Mouse (Mus musculus): ENCODE measurements at regions not wholly inside any gene's neighbourhood (a gene's known extent, or its start where the extent isn't known, plus 50 kb on each side); places are given as distances from the start of the nearest gene placed in this dataset.
A peak's percentile ranks its signal among the peaks of the same experiment; 100 is the strongest.

GRCm38 (mm10) chr6:89054060-89054459 is 152.0 kb downstream of the Tpra1 start:
- no peaks in the 10 kb centered on the region for H3K9me3 ChIP-seq (replicated peaks; ENCODE audit: low read length)
- H3K36me3 ChIP-seq (ENCODE audit: insufficient read depth, low read length), result no peaks in the 10 kb centered on the region
- ATAC-seq (replicated peaks; ENCODE audit: low FRiP score, low read depth) (no peak), DNase-seq (ENCODE audit: low spot score) (no peak)
- H3K4me2 ChIP-seq (ENCODE audit: low read length), result no peak overlapping the region
- no peaks in the 10 kb centered on the region for H3K27me3 ChIP-seq (ENCODE audit: insufficient read depth, low read length)
- no peaks in the 10 kb centered on the region for H3K4me1 ChIP-seq (replicated peaks; ENCODE audit: insufficient read depth, low read length)
- no peak overlapping the region for H3K9ac ChIP-seq (ENCODE audit: low read depth, low read length)
- WGBS, result 76% methylated on average over 13 of the region's 13 CpGs
- no peak overlapping the region for H3K27ac ChIP-seq
- no peak overlapping the region for H3K4me3 ChIP-seq (replicated peaks; ENCODE audit: low read depth, low read length)
- no peak for TF ChIP-seq CTCF (IDR thresholded peaks at IDR 0.05; ENCODE audit: low read depth)

GRCm38 (mm10) chr6:89059431-89059975 is 157.5 kb downstream of the Tpra1 start:
- no peak overlapping the region for H3K27ac ChIP-seq
- H3K4me3 ChIP-seq (replicated peaks; ENCODE audit: low read depth, low read length), result no peak overlapping the region
- WGBS, result 89% methylated on average over 4 of the region's 4 CpGs
- no peak overlapping the region for H3K9ac ChIP-seq (ENCODE audit: low read depth, low read length)
- no peak for TF ChIP-seq CTCF (IDR thresholded peaks at IDR 0.05; ENCODE audit: low read depth)
- H3K9me3 ChIP-seq (replicated peaks; ENCODE audit: low read length), result no peaks in the 10 kb centered on the region
- no peaks in the 10 kb centered on the region for H3K4me1 ChIP-seq (replicated peaks; ENCODE audit: insufficient read depth, low read length)
- H3K36me3 ChIP-seq (ENCODE audit: insufficient read depth, low read length), result no peaks in the 10 kb centered on the region
- H3K4me2 ChIP-seq (ENCODE audit: low read length), result no peak overlapping the region
- ATAC-seq (replicated peaks; ENCODE audit: low FRiP score, low read depth) (no peak), DNase-seq (ENCODE audit: low spot score) (no peak)
- no peaks in the 10 kb centered on the region for H3K27me3 ChIP-seq (ENCODE audit: insufficient read depth, low read length)

- DNase-seq (ENCODE audit: low spot score), result no peak
- Histone ChIP-seq H3K4me2 (ENCODE audit: low read length) (no peak overlapping the region), H3K4me1 (replicated peaks; ENCODE audit: insufficient read depth, low read length) (no peaks in the 10 kb centered on the region), H3K9ac (ENCODE audit: low read depth, low read length) (no peak overlapping the region), H3K27ac (no peak overlapping the region), H3K27me3 (ENCODE audit: insufficient read depth, low read length) (no peaks in the 10 kb centered on the region), H3K9me3 (replicated peaks; ENCODE audit: low read length) (no peaks in the 10 kb centered on the region), H3K36me3 (ENCODE audit: insufficient read depth, low read length) (no peaks in the 10 kb centered on the region), H3K4me3 (replicated peaks; ENCODE audit: low read depth, low read length) (no peak overlapping the region)
- WGBS, result 80% methylated on average over 7 of the region's 7 CpGs
- ATAC-seq (replicated peaks; ENCODE audit: low FRiP score, low read depth), result no peak
- TF ChIP-seq CTCF (IDR thresholded peaks at IDR 0.05; ENCODE audit: low read depth), result no peak
Observed at GRCm38 (mm10) chr6:89064977-89065580, 163.0 kb downstream of the Tpra1 start.

DNA sequence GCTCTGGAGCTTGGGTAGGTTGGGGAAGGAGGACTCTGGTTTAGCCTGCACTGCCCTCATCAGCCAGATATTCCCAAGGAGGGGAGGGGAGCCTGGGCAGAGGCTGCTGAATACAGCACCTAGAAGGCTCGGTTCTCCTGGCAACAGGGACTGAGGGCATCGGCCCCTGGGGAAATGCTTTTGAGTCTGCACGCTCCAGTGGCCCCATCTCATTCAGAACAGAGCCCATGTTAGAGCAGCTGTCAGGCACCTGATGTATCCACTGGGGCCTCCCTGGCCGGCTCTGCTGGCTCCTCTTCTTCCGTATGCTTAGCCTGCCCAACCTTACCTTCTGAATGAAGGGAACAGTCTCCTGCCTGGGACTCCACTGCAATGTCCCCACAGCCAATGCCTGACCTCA is 164.5 kb downstream of the Tpra1 start:
- no peak overlapping the region for H3K9ac ChIP-seq (ENCODE audit: low read depth, low read length)
- no peak overlapping the region for H3K27ac ChIP-seq
- no peak overlapping the region for H3K4me3 ChIP-seq (replicated peaks; ENCODE audit: low read depth, low read length)
- WGBS, result 45% methylated on average over 5 of the region's 5 CpGs
- TF ChIP-seq CTCF (IDR thresholded peaks at IDR 0.05; ENCODE audit: low read depth), result no peak
- ATAC-seq (replicated peaks; ENCODE audit: low FRiP score, low read depth) (no peak), DNase-seq (ENCODE audit: low spot score) (no peak)
- H3K4me1 ChIP-seq (replicated peaks; ENCODE audit: insufficient read depth, low read length), result no peaks in the 10 kb centered on the region
- no peaks in the 10 kb centered on the region for H3K27me3 ChIP-seq (ENCODE audit: insufficient read depth, low read length)
- no peak overlapping the region for H3K4me2 ChIP-seq (ENCODE audit: low read length)
- no peaks in the 10 kb centered on the region for H3K36me3 ChIP-seq (ENCODE audit: insufficient read depth, low read length)
- H3K9me3 ChIP-seq (replicated peaks; ENCODE audit: low read length), result no peaks in the 10 kb centered on the region

DNA sequence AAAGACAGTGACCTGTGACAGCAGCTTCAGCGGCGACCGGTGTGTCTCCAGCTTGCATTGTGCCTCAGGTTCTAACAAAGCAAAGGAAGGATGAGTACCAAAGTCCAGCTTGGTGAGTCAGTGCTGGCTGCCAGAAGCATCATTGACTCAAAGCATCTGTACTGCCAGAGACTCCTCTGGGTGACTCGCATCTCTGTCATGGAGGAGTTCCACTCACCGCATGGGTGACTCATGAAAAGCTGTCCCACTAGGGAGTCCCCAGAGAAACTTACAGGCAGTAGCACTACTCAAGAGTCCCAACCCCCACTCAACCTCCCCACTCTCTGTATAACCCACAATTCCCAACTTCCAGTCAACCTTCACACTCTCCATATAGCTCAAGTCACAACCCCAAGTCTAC is 166.2 kb downstream of the Tpra1 start:
- H3K4me2 ChIP-seq (ENCODE audit: low read length), result no peak overlapping the region
- 94% methylated on average over 5 of the region's 5 CpGs for WGBS
- DNase-seq (ENCODE audit: low spot score) (no peak), ATAC-seq (replicated peaks; ENCODE audit: low FRiP score, low read depth) (no peak)
- no peaks in the 10 kb centered on the region for H3K4me1 ChIP-seq (replicated peaks; ENCODE audit: insufficient read depth, low read length)
- H3K27me3 ChIP-seq (ENCODE audit: insufficient read depth, low read length), result no peaks in the 10 kb centered on the region
- H3K4me3 ChIP-seq (replicated peaks; ENCODE audit: low read depth, low read length), result no peak overlapping the region
- H3K36me3 ChIP-seq (ENCODE audit: insufficient read depth, low read length), result no peaks in the 10 kb centered on the region
- no peak overlapping the region for H3K9ac ChIP-seq (ENCODE audit: low read depth, low read length)
- no peaks in the 10 kb centered on the region for H3K9me3 ChIP-seq (replicated peaks; ENCODE audit: low read length)
- TF ChIP-seq CTCF (IDR thresholded peaks at IDR 0.05; ENCODE audit: low read depth), result no peak
- no peak overlapping the region for H3K27ac ChIP-seq

- Histone ChIP-seq H3K27ac (no peak overlapping the region), H3K9me3 (replicated peaks; ENCODE audit: low read length) (no peaks in the 10 kb centered on the region), H3K4me3 (replicated peaks; ENCODE audit: low read depth, low read length) (no peak overlapping the region), H3K9ac (ENCODE audit: low read depth, low read length) (no peak overlapping the region), H3K27me3 (ENCODE audit: insufficient read depth, low read length) (no peaks in the 10 kb centered on the region), H3K4me1 (replicated peaks; ENCODE audit: insufficient read depth, low read length) (no peaks in the 10 kb centered on the region), H3K36me3 (ENCODE audit: insufficient read depth, low read length) (no peaks in the 10 kb centered on the region), H3K4me2 (ENCODE audit: low read length) (no peak overlapping the region)
- ATAC-seq (replicated peaks; ENCODE audit: low FRiP score, low read depth) (no peak), DNase-seq (ENCODE audit: low spot score) (no peak)
- 87% methylated on average over 5 of the region's 5 CpGs for WGBS
- no peak for TF ChIP-seq CTCF (IDR thresholded peaks at IDR 0.05; ENCODE audit: low read depth)
Observed at GRCm38 (mm10) chr6:89069108-89069507, 167.1 kb downstream of the Tpra1 start.

GRCm38 (mm10) chr6:89070011-89070410 is 168.0 kb downstream of the Tpra1 start:
- ATAC-seq (replicated peaks; ENCODE audit: low FRiP score, low read depth), result no peak
- Histone ChIP-seq H3K9ac (ENCODE audit: low read depth, low read length) (no peak overlapping the region), H3K9me3 (replicated peaks; ENCODE audit: low read length) (no peaks in the 10 kb centered on the region), H3K4me1 (replicated peaks; ENCODE audit: insufficient read depth, low read length) (no peaks in the 10 kb centered on the region), H3K36me3 (ENCODE audit: insufficient read depth, low read length) (no peaks in the 10 kb centered on the region), H3K4me3 (replicated peaks; ENCODE audit: low read depth, low read length) (no peak overlapping the region), H3K27ac (no peak overlapping the region), H3K27me3 (ENCODE audit: insufficient read depth, low read length) (no peaks in the 10 kb centered on the region), H3K4me2 (ENCODE audit: low read length) (no peak overlapping the region)
- no peak for TF ChIP-seq CTCF (IDR thresholded peaks at IDR 0.05; ENCODE audit: low read depth)
- 13% methylated on average over 3 of the region's 3 CpGs for WGBS
- DNase-seq (ENCODE audit: low spot score), result peak; percentile 85

Measured in kidney, postnatal 0 days (tissue).